Mouse (Mus musculus) liver, embryonic 11.5 days (tissue): ENCODE results near the gene Gm21637. TPM values are rescaled to one million over a fixed set of nuclear protein-coding genes. Genes with fewer than 3 reads are reported as not detected.
"Not testable (repeated sequence)": the region's sequence is repeated elsewhere in the genome, so short reads cannot be mapped to it uniquely, and the experiment has no call there.

Experiments used
- ATAC-seq: fragments of 200-750 bp; cut with Nextera tagmentation; replicated peaks from 2 replicates; pipeline ENCODE4 v1.8.0; 2017; ENCODE audit warnings: moderate number of reproducible peaks, mild to moderate bottlenecking, moderate TSS enrichment, moderate library complexity; ENCODE audit not compliant: low FRiP score
- DNase-seq: peaks from one replicate; pipeline ENCODE4 v3.0.0-alpha.2; 2017; ENCODE audit warnings: low spot score
- H3K27ac ChIP-seq: fragments of 300-500 bp; sonication (generic); 2 replicates; pipeline ENCODE4 v1.5.1; 2014; ENCODE audit warnings: mild to moderate bottlenecking, low read depth, low read length, control low read depth
- H3K27me3 ChIP-seq: fragments of 300-500 bp; sonication (generic); replicated peaks from 2 replicates; pipeline ENCODE4 v1.6.1; 2014; ENCODE audit warnings: low read length, mixed read lengths; ENCODE audit not compliant: control insufficient read depth, insufficient read depth
- H3K36me3 ChIP-seq: fragments of 300-500 bp; sonication (generic); 2 replicates; pipeline ENCODE4 v1.6.1; 2014; ENCODE audit warnings: mild to moderate bottlenecking, low read length, moderate library complexity, mixed read lengths; ENCODE audit not compliant: control insufficient read depth, insufficient read depth
- H3K4me1 ChIP-seq: fragments of 300-500 bp; sonication (generic); replicated peaks from 2 replicates; pipeline ENCODE4 v1.6.1; 2014; ENCODE audit warnings: low read length, mixed read lengths; ENCODE audit not compliant: control insufficient read depth, insufficient read depth
- H3K4me2 ChIP-seq: fragments of 300-500 bp; sonication (generic); 2 replicates; pipeline ENCODE4 v1.6.1; 2014; ENCODE audit warnings: mild to moderate bottlenecking, control low read depth, moderate library complexity
- H3K4me3 ChIP-seq: fragments of 300-500 bp; sonication (generic); 2 replicates; pipeline ENCODE4 v1.5.1; 2014; ENCODE audit warnings: low read depth, low read length, control low read depth
- H3K9ac ChIP-seq: fragments of 300-500 bp; sonication (generic); 2 replicates; pipeline ENCODE4 v1.6.1; 2014; ENCODE audit warnings: low read depth, low read length, control low read depth
- H3K9me3 ChIP-seq: fragments of 300-500 bp; sonication (generic); 2 replicates; pipeline ENCODE4 v1.6.1; 2016; ENCODE audit warnings: low read length, inconsistent platforms, mixed read lengths; ENCODE audit not compliant: control insufficient read depth
- WGBS: fragments of 180-500 bp; shearing (Covaris S2); extraction: QIAGEN DNeasy Blood & Tissue Kit; methylation state at CpG from one replicate; pipeline ENCODE4 v1.1.7; 2014; 5-methylcytosine and 5-hydroxymethylcytosine counted together
- polyA plus RNA-seq: library from polyadenylated mRNA; unstranded; fragments of >200 nt; fragmentation: Nextera tagmentation; extraction: Ambion mirVana; gene quantifications from 2 replicates; pipeline ENCODE4 v1.2.1, GENCODE M21; 2014

Gene Gm21637
- polyA plus RNA-seq = not detected in 2 replicates

- H3K4me1 ChIP-seq, H3K4me2 ChIP-seq, DNase-seq, H3K27me3 ChIP-seq, ATAC-seq, H3K27ac ChIP-seq, H3K36me3 ChIP-seq, H3K4me3 ChIP-seq, H3K9me3 ChIP-seq, H3K9ac ChIP-seq: not testable (repeated sequence)
- WGBS = no CpG with 5 or more reads among the region's 1 CpGs
Measured at GRCm38 (mm10) chrX:31961744-31962143, at the start of gene Gm21637. Gene Gm21637 (plus strand): TSS chrX:31962044.

Other genes starting within 250 kb of the Gm21637 start
- not detected in 2 replicates for gene Btbd35f25, start 244.9 kb upstream of the Gm21637 start, polyA plus RNA-seq
- not detected in 2 replicates for gene Btbd35f22, start 85.8 kb downstream of the Gm21637 start, polyA plus RNA-seq